Mouse (Mus musculus): ENCODE data around the gene Dab1.

DNA sequence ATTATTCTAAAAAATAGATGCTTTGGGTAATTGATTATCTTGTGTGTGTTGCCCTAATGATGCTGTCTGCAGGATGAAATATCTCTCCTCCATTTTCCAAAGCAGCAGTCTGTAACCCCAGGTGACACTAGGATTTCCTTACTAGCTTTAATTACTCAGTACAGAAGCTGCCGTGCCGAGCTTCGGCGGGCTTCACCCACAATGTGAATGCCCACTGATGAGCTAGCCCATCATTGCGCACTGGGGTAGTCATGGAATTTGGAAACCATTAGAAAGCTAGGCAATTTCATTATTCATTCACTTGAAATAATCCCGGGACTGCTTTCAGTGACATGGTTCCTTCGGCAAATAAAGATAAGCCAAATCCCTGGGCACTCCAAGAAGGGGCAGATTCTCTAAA lies 894.5 kb downstream of the Dab1 start:
- no peak for TF ChIP-seq CTCF (IDR thresholded peaks at IDR 0.05; ENCODE audit: control insufficient read depth, insufficient read depth, insufficient replicate concordance, low read depth, low read length)
- no peak for TF ChIP-seq POLR2A (IDR thresholded peaks at IDR 0.05; ENCODE audit: control insufficient read depth, low read depth, low read length)
